In genomic region chr16:33612056-33612770, GRCm38 (mm10) we compare ENCODE assay signal across 8 mouse cellular contexts.
DNase-seq lines count a peak whose midpoint lies in the region; ATAC-seq lines count a peak whose summit lies in the region.

No protein-coding gene starts in this region.

- no peak overlapping the region for H3K4me3 ChIP-seq in embryonic facial prominence, embryonic 14.5 days (ENCODE audit: low read depth, low read length)
- no peak overlapping the region for H3K4me3 ChIP-seq in embryonic facial prominence, embryonic 10.5 days

- 73% methylated on average over 6 of the region's 6 CpGs for WGBS in embryonic facial prominence, embryonic 14.5 days
- 92% methylated on average over 6 of the region's 6 CpGs for WGBS in embryonic facial prominence, embryonic 10.5 days

- H3K9me3 ChIP-seq in embryonic facial prominence, embryonic 14.5 days (ENCODE audit: control insufficient read depth, low read length): no peaks in the 10 kb centered on the region
- no peaks in the 10 kb centered on the region for H3K9me3 ChIP-seq in embryonic facial prominence, embryonic 10.5 days

- DNase-seq in embryonic facial prominence, embryonic 14.5 days (ENCODE audit: low spot score): peak; percentile 66
- no peak for DNase-seq in embryonic facial prominence, embryonic 10.5 days (ENCODE audit: low spot score)
- peak; percentile 53 for DNase-seq in urinary bladder, postnatal 25 days (ENCODE audit: low spot score)
- no peak for DNase-seq in urinary bladder, postnatal 10 days (ENCODE audit: low spot score)
- peak; percentile 31 for DNase-seq in layer of hippocampus, adult 9-10 months (ENCODE audit: low spot score)
- peak; percentile 57 to 68 for DNase-seq in urinary bladder, postnatal 4 days (ENCODE audit: low spot score in 2 of 2)
- no peak for DNase-seq in frontal cortex, adult 2 months (ENCODE audit: extremely low spot score in 1 of 2, low spot score in 1 of 2)
- DNase-seq in adrenal gland, postnatal 14 days: no peak

- no peaks in the 10 kb centered on the region for H3K36me3 ChIP-seq in embryonic facial prominence, embryonic 14.5 days (ENCODE audit: control insufficient read depth, insufficient read depth, low read length)
- H3K36me3 ChIP-seq in embryonic facial prominence, embryonic 10.5 days (replicated peaks): no peaks in the 10 kb centered on the region

- H3K27me3 ChIP-seq in embryonic facial prominence, embryonic 14.5 days (replicated peaks; ENCODE audit: control insufficient read depth, insufficient read depth, low read length): no peaks in the 10 kb centered on the region
- no peaks in the 10 kb centered on the region for H3K27me3 ChIP-seq in embryonic facial prominence, embryonic 10.5 days (replicated peaks; ENCODE audit: low read depth, poor library complexity, severe bottlenecking)

- no peak overlapping the region for H3K4me2 ChIP-seq in embryonic facial prominence, embryonic 14.5 days (ENCODE audit: low read depth, low read length)

- H3K27ac ChIP-seq in embryonic facial prominence, embryonic 14.5 days (replicated peaks; ENCODE audit: low read depth, low read length): no peak overlapping the region
- no peak overlapping the region for H3K27ac ChIP-seq in embryonic facial prominence, embryonic 10.5 days (replicated peaks)

- no peak overlapping the region for H3K9ac ChIP-seq in embryonic facial prominence, embryonic 14.5 days (ENCODE audit: low read depth, low read length)

- H3K4me1 ChIP-seq in embryonic facial prominence, embryonic 14.5 days (ENCODE audit: control insufficient read depth, insufficient read depth, low read length): no peaks in the 10 kb centered on the region
- peaks cover 7% of the 10 kb centered on the region for H3K4me1 ChIP-seq in embryonic facial prominence, embryonic 10.5 days

- ATAC-seq in embryonic facial prominence, embryonic 14.5 days (ENCODE audit: low read depth): no peak

Comparison
In these comparisons a context has a peak if more than half of its experiments do, and no peak if none do; other contexts are left out.
1. DNase-seq: peak in embryonic facial prominence, embryonic 14.5 days (single experiment), urinary bladder, postnatal 25 days (single experiment), layer of hippocampus, adult 9-10 months (single experiment) and urinary bladder, postnatal 4 days (2 of 2); none in embryonic facial prominence, embryonic 10.5 days (single experiment), urinary bladder, postnatal 10 days (single experiment), frontal cortex, adult 2 months (0 of 2) and adrenal gland, postnatal 14 days (single experiment).